Mouse (Mus musculus) kidney, postnatal 0 days (tissue): Measurements from ENCODE around the gene Efcab3. TPM values are rescaled to one million over a fixed set of nuclear protein-coding genes. Genes with fewer than 3 reads are reported as not detected.
A peak's percentile ranks its signal among the peaks of the same experiment; 100 is the strongest.

ENCODE experiments used
- ATAC-seq: fragments of 200-750 bp; cut with Nextera tagmentation; replicated peaks from 2 replicates; pipeline ENCODE4 v1.8.0; 2017; ENCODE audit warnings: low read depth, moderate number of reproducible peaks, moderate TSS enrichment, moderate library complexity; ENCODE audit not compliant: low FRiP score
- DNase-seq: peaks from one replicate; pipeline ENCODE4 v3.0.0-alpha.2; 2016; ENCODE audit warnings: low spot score
- H3K27ac ChIP-seq: fragments of 300-500 bp; sonication (generic); 2 replicates; pipeline ENCODE4 v1.5.1; 2014; ENCODE audit warnings: mild to moderate bottlenecking
- H3K27me3 ChIP-seq: fragments of 300-500 bp; sonication (generic); 2 replicates; pipeline ENCODE4 v1.6.1; 2014; ENCODE audit warnings: low read length, mixed read lengths; ENCODE audit not compliant: insufficient read depth
- H3K36me3 ChIP-seq: fragments of 300-500 bp; sonication (generic); 2 replicates; pipeline ENCODE4 v1.6.1; 2014; ENCODE audit warnings: low read length, mixed read lengths; ENCODE audit not compliant: insufficient read depth
- H3K4me1 ChIP-seq: fragments of 300-500 bp; sonication (generic); replicated peaks from 2 replicates; pipeline ENCODE4 v1.6.1; 2014; ENCODE audit warnings: antibody characterized with exemption, low read length, mixed read lengths; ENCODE audit not compliant: insufficient read depth
- H3K4me2 ChIP-seq: fragments of 300-500 bp; sonication (generic); 2 replicates; pipeline ENCODE4 v1.6.1; 2014; ENCODE audit warnings: mild to moderate bottlenecking, low read length, moderate library complexity, mixed read lengths
- H3K4me3 ChIP-seq: fragments of 300-500 bp; sonication (generic); replicated peaks from 2 replicates; pipeline ENCODE4 v1.5.1; 2014; ENCODE audit warnings: low read depth, low read length
- H3K9ac ChIP-seq: fragments of 300-500 bp; sonication (generic); 2 replicates; pipeline ENCODE4 v1.6.1; 2014; ENCODE audit warnings: low read depth, low read length
- H3K9me3 ChIP-seq: fragments of 300-500 bp; sonication (generic); replicated peaks from 2 replicates; pipeline ENCODE4 v1.6.1; 2016; ENCODE audit warnings: low read length, inconsistent platforms, mixed read lengths
- CTCF ChIP-seq: IDR thresholded peaks from 2 replicates; pipeline ENCODE4 v1.5.1; 2016; ENCODE audit warnings: antibody characterized with exemption, low read depth, mild to moderate bottlenecking, moderate library complexity
- WGBS: fragments of 180-500 bp; shearing (Covaris S2); extraction: QIAGEN DNeasy Blood & Tissue Kit; methylation state at CpG from one replicate; pipeline ENCODE4 v1.1.7; 2014; 5-methylcytosine and 5-hydroxymethylcytosine counted together
- polyA plus RNA-seq: library from polyadenylated mRNA; unstranded; fragments of >200 nt; fragmentation: Nextera tagmentation; extraction: Ambion mirVana; gene quantifications from 2 replicates; pipeline ENCODE4 v1.2.1, GENCODE M21; 2015

Efcab3 gene
- polyA plus RNA-seq, 1 experiment from 2014 or later: not detected

DNA sequence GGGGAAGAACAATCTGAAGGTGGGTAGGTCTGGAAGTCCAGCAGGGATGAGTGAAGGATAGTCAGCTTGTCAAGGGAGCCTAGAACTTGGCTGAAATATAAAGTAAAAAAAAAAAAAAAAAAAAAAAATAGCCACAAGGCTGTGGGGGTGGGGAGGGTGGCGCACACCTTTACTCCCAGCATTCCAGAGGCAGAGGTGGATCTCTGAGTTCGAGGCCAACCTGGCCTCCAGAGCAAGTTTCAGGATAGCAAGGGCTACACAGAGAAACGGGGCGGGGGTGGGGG is 88.6 kb downstream of the Efcab3 start:
- Histone ChIP-seq H3K27me3 (no peaks in the 10 kb centered on the region), H3K4me1 (peaks cover 5% of the 10 kb centered on the region; the same call in 1 of the 2 replicates), H3K9ac (no peak overlapping the region), H3K4me2 (no peak overlapping the region), H3K27ac (no peak overlapping the region), H3K4me3 (no peak overlapping the region), H3K36me3 (no peaks in the 10 kb centered on the region), H3K9me3 (no peaks in the 10 kb centered on the region)
- DNase-seq (no peak), ATAC-seq (no peak)
- no peak for TF ChIP-seq CTCF
- WGBS: no CpG with 5 or more reads among the region's 4 CpGs

DNA sequence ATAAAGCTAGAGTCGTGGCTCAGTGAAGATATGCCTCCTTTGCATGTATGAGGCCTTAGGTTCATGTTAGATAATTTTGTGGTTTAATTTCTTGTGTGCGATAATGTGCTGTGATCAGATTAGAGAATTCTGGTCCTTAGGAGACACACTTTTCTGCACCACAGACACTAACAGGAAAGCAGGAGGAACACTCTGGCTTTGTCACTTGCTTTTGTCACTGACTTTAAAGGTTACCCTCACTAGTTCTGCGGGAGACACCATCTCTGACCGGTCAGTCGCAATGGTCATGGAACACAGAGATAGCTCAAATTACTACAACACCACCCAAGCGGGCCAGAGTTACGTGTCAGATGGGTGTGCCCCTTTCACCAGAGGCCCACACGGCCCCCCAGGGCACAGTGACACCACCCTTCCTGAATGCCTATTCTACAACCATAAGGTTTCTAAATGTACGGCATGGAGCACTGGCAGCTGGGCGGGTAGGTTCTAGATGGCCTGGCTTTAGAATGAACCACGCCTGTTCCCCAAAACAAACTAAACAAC is 89.0 kb downstream of the Efcab3 start:
- no peak overlapping the region for H3K27ac ChIP-seq
- TF ChIP-seq CTCF: no peak
- no peaks in the 10 kb centered on the region for H3K36me3 ChIP-seq
- H3K9ac ChIP-seq: no peak overlapping the region
- ATAC-seq (no peak), DNase-seq (no peak)
- WGBS: 63% methylated on average over 11 of the region's 11 CpGs
- no peak overlapping the region for H3K4me2 ChIP-seq
- no peaks in the 10 kb centered on the region for H3K9me3 ChIP-seq
- H3K27me3 ChIP-seq: no peaks in the 10 kb centered on the region
- H3K4me3 ChIP-seq: no peak overlapping the region
- peaks cover 5% of the 10 kb centered on the region; the same call in 1 of the 2 replicates for H3K4me1 ChIP-seq

DNA sequence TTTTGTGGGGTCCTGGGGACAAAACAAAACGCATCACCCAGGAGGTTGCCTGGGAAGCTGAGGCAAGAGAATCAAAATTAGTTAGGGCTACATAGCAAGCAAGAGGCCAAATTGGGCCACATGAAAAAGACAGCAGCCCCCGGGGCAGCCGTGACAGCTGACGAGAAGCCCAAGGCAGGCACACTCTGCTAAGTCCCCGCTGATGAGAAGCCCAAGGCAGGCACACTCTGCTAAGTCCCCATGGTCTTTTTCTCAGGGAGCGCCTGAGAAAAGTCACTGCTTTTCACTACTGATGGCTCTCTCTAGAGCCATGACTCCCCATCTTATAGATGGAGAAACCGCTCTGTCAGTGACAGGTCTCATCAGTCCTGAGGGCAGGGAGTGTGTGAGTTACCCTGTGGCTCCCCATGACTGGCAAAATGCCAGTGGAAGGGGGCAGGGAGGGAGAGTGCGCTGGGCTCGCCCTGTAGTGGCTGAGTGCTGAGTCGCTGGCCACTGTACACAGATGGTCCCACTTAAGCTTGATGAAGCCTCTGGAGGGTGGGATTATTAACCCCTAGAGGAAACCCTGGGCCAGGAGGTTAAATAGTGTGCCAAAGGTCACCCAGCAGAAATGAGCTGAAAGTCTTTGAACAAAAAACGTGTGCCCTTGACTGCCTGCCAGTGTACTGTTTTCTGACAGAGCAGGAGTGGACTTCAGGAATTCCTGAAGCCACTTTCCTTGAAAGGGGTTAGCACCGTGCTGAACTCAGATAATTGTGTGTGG is 89.9 kb downstream of the Efcab3 start:
- no peaks in the 10 kb centered on the region for H3K27me3 ChIP-seq
- ATAC-seq: peak; percentile 89
- H3K36me3 ChIP-seq: no peaks in the 10 kb centered on the region
- peak; percentile 35 for DNase-seq
- H3K9ac ChIP-seq: no peak overlapping the region
- H3K9me3 ChIP-seq: no peaks in the 10 kb centered on the region
- WGBS: 20% methylated on average over 12 of the region's 12 CpGs
- H3K4me2 ChIP-seq: no peak overlapping the region
- no peak for TF ChIP-seq CTCF
- H3K4me3 ChIP-seq: no peak overlapping the region
- H3K27ac ChIP-seq: peak overlapping the region; percentile 22; the same call in 1 of the 2 replicates
- peaks cover 5% of the 10 kb centered on the region; the same call in 1 of the 2 replicates for H3K4me1 ChIP-seq

DNA sequence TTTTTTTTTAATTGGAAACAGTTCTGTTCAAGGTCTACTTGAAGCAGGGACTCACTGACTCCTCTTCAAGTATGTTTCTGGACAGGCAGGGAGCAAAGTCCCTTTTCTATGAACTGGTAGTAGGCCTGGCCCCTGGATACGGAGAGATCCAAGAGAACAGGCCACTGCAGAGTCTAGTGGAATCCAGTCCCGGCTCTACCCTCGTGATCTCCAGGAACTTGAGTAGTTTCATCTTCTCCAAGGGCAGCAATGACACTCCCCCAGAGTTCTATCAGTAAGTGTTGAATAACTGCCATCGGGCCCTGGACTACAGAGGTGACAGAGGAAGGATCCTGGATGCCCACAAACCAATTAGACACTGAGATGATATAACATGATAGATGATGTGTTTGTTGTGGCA is 92.5 kb downstream of the Efcab3 start:
- no peak overlapping the region for H3K4me2 ChIP-seq
- no peak overlapping the region for H3K9ac ChIP-seq
- no peaks in the 10 kb centered on the region for H3K27me3 ChIP-seq
- H3K9me3 ChIP-seq: no peaks in the 10 kb centered on the region
- DNase-seq (peak; percentile 35), ATAC-seq (peak; percentile 51; the same call in 1 of the 2 replicates)
- H3K27ac ChIP-seq: 0 out of 2 replicates have a peak overlapping the region, but pooled peaks have one; percentile 44
- peaks cover 5% of the 10 kb centered on the region; the same call in 1 of the 2 replicates for H3K4me1 ChIP-seq
- H3K36me3 ChIP-seq: no peaks in the 10 kb centered on the region
- H3K4me3 ChIP-seq: no peak overlapping the region
- no peak for TF ChIP-seq CTCF
- 30% methylated on average over 4 of the region's 4 CpGs for WGBS

DNA sequence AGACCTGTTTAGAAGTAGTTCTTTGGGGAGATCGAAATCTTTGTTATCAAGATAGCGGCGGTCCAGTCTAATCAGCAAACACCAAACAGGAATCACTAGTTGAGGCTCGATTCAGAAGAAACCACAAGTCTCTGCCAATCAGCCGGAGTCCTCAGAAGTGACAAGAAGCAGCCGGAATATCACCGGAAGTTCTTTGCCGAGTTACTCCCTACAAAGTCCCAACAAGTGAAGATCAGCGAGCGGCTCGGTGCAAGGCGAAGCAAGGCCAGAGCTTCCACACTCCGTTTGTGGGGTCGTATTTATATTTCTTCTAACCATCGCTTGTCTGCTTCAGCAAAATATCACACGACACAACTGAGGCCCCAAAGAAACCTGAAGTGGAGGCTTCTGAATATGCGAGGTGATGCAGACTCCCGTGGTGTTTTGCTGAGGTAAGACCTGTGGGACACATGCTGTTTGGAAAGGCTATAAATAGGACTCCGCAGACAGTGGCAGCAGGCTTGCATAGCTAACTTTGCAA is 93.4 kb downstream of the Efcab3 start:
- 84% methylated on average over 19 of the region's 19 CpGs for WGBS
- peak overlapping the region; percentile 44; the same call in 1 of the 2 replicates for H3K27ac ChIP-seq
- no peak overlapping the region for H3K4me2 ChIP-seq
- H3K36me3 ChIP-seq: no peaks in the 10 kb centered on the region
- TF ChIP-seq CTCF: no peak
- no peaks in the 10 kb centered on the region for H3K27me3 ChIP-seq
- ATAC-seq (no peak), DNase-seq (no peak)
- peaks cover 5% of the 10 kb centered on the region; the same call in 1 of the 2 replicates for H3K4me1 ChIP-seq
- no peaks in the 10 kb centered on the region for H3K9me3 ChIP-seq
- H3K9ac ChIP-seq: no peak overlapping the region
- no peak overlapping the region for H3K4me3 ChIP-seq

DNA sequence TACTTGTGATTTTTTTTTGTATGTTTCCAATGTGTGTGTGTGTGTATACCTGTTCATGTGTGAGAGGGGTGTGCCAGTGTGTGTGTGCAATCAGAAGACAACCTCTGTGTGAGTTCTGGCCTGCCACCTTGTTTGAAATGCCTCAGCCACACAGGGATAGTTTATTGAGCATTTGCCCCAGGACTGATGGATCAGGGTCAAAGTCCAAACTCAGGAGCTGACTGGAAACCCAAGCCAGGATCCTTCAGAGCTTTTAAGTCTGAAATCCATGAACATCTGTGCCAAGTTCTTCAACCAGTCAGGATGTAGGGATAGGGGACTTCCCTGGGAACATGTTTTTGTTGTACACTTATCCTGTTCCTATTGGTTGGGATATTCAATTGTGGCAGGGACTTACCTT is 94.7 kb downstream of the Efcab3 start:
- no peak overlapping the region for H3K4me3 ChIP-seq
- H3K4me2 ChIP-seq: no peak overlapping the region
- H3K27me3 ChIP-seq: no peaks in the 10 kb centered on the region
- DNase-seq (no peak), ATAC-seq (no peak)
- peaks cover 7% of the 10 kb centered on the region; the same call in 1 of the 2 replicates for H3K9me3 ChIP-seq
- peaks cover 5% of the 10 kb centered on the region; the same call in 1 of the 2 replicates for H3K4me1 ChIP-seq
- H3K36me3 ChIP-seq: no peaks in the 10 kb centered on the region
- H3K27ac ChIP-seq: no peak overlapping the region
- no peak overlapping the region for H3K9ac ChIP-seq
- TF ChIP-seq CTCF: no peak
